Mouse (Mus musculus) yolk sac, embryonic 10.5 days (tissue): ENCODE data around the gene Cd44.

Source experiments
- DNase-seq: peaks from one replicate; pipeline ENCODE4 v3.0.0-alpha.2; 2017; ENCODE audit warnings: low spot score

The Cd44 gene

GRCm38 (mm10) chr2:102900875-102901827 lies at the start of gene Cd44:
TSS of gene Cd44 (minus strand) at chr2:102901665.
- DNase-seq: peak; percentile 65

- DNase-seq: no peak
Observed at GRCm38 (mm10) chr2:102948481-102948857, 47.0 kb upstream of the Cd44 start.

- DNase-seq: no peak
Observed at GRCm38 (mm10) chr2:102947846-102948480, 46.5 kb upstream of the Cd44 start.

GRCm38 (mm10) chr2:102945111-102945510 lies 43.6 kb upstream of the Cd44 start:
- no peak for DNase-seq

GRCm38 (mm10) chr2:102944415-102945012 lies 43.0 kb upstream of the Cd44 start:
- DNase-seq: no peak

- DNase-seq: no peak
Observed at GRCm38 (mm10) chr2:102943983-102944382, 42.5 kb upstream of the Cd44 start.

GRCm38 (mm10) chr2:102942782-102943080 lies 41.3 kb upstream of the Cd44 start:
- DNase-seq: no peak

- peak; percentile 23 for DNase-seq
Observed at GRCm38 (mm10) chr2:102941937-102942781, 40.7 kb upstream of the Cd44 start.

- DNase-seq: no peak
Observed at GRCm38 (mm10) chr2:102940813-102941361, 39.4 kb upstream of the Cd44 start.

GRCm38 (mm10) chr2:102940158-102940557 lies 38.7 kb upstream of the Cd44 start:
- DNase-seq: no peak

GRCm38 (mm10) chr2:102936886-102937285 lies 35.4 kb upstream of the Cd44 start:
- DNase-seq: no peak

GRCm38 (mm10) chr2:102934834-102935233 lies 33.4 kb upstream of the Cd44 start:
- no peak for DNase-seq

GRCm38 (mm10) chr2:102933787-102934186 lies 32.3 kb upstream of the Cd44 start:
- DNase-seq: no peak

- no peak for DNase-seq
Observed at GRCm38 (mm10) chr2:102933142-102933541, 31.7 kb upstream of the Cd44 start.

- DNase-seq: no peak
Observed at GRCm38 (mm10) chr2:102932667-102933066, 31.2 kb upstream of the Cd44 start.

- DNase-seq: no peak
Observed at GRCm38 (mm10) chr2:102928211-102928610, 26.7 kb upstream of the Cd44 start.

GRCm38 (mm10) chr2:102924480-102924879 lies 23.0 kb upstream of the Cd44 start:
- no peak for DNase-seq

- DNase-seq: no peak
Observed at GRCm38 (mm10) chr2:102923682-102924081, 22.2 kb upstream of the Cd44 start.

GRCm38 (mm10) chr2:102922066-102922465 lies 20.6 kb upstream of the Cd44 start:
- no peak for DNase-seq

GRCm38 (mm10) chr2:102918301-102918700 lies 16.8 kb upstream of the Cd44 start:
- no peak for DNase-seq

GRCm38 (mm10) chr2:102916596-102916995 lies 15.1 kb upstream of the Cd44 start:
- no peak for DNase-seq

- DNase-seq: no peak
Observed at GRCm38 (mm10) chr2:102914675-102915074, 13.2 kb upstream of the Cd44 start.
